Mouse (Mus musculus): ENCODE results near the gene Ina. TPM values are rescaled to one million over a fixed set of nuclear protein-coding genes. Genes with fewer than 3 reads are reported as not detected.

The Ina gene
- polyA plus RNA-seq, 1 experiment = not detected

DNA sequence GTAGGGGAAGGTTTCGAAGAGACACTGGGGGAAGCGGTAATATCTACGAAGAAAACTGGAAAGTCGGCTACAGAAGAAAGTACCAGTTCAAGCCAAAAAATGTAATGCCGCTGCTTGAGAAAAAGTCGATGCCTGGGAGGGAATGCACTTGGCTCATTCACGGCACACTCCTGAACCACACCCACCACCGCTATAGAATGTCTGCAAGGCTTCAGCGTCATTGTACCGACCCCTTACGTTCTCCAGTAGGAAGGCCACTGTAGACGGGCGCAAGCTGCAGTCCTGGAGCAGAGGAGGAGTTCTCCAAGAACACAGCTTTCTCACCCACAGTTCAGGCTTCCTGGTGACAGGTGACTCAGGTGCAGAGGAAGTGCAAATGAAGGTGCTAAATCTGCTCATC lies 9.0 kb downstream of the Ina start:
- Histone ChIP-seq H3K27ac (ENCODE audit: insufficient read depth, low read length) (no peak overlapping the region), H3K4me3 (ENCODE audit: insufficient read depth, low read length) (no peak overlapping the region), H3K4me1 (ENCODE audit: control insufficient read depth, insufficient read depth, low read length) (peaks cover 4% of the 10 kb centered on the region; the same call in 1 of the 2 replicates)
- TF ChIP-seq POLR2A (IDR thresholded peaks at IDR 0.05; ENCODE audit: low read depth, low read length) (no peak), CTCF (IDR thresholded peaks at IDR 0.05; ENCODE audit: borderline replicate concordance, insufficient read depth, low read length) (no peak)

GRCm38 (mm10) chr19:47024954-47025353 lies 10.5 kb downstream of the Ina start:
- TF ChIP-seq CTCF (IDR thresholded peaks at IDR 0.05; ENCODE audit: borderline replicate concordance, insufficient read depth, low read length) (no peak), POLR2A (IDR thresholded peaks at IDR 0.05; ENCODE audit: low read depth, low read length) (no peak)
- Histone ChIP-seq H3K4me3 (ENCODE audit: insufficient read depth, low read length) (no peak overlapping the region), H3K27ac (ENCODE audit: insufficient read depth, low read length) (no peak overlapping the region), H3K4me1 (ENCODE audit: control insufficient read depth, insufficient read depth, low read length) (peaks cover 4% of the 10 kb centered on the region; the same call in 1 of the 2 replicates)

DNA sequence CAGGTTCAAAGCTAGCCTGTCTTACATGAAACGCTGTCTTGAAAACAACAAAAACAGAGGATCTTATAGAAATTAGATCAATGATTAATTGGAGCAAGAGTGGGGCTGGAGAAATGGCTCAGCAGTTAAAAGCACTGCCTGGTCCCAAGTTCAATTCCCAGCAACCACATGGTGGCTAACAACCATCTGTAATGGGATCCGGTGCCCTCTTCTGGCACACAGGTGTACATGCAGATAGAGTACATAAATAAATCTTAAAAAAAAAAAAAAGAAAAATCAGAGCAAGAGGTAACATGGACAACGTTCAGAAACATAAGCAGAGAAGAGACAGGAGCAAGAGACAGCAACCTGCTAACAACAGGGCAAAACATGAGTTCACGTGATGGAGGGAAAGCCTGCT lies 12.0 kb downstream of the Ina start:
- no peak overlapping the region for H3K4me3 ChIP-seq (ENCODE audit: insufficient read depth, low read length)
- peaks cover 4% of the 10 kb centered on the region; the same call in 1 of the 2 replicates for H3K4me1 ChIP-seq (ENCODE audit: control insufficient read depth, insufficient read depth, low read length)
- TF ChIP-seq POLR2A (IDR thresholded peaks at IDR 0.05; ENCODE audit: low read depth, low read length) (no peak), CTCF (IDR thresholded peaks at IDR 0.05; ENCODE audit: borderline replicate concordance, insufficient read depth, low read length) (no peak)
- H3K27ac ChIP-seq (ENCODE audit: insufficient read depth, low read length) = no peak overlapping the region

GRCm38 (mm10) chr19:47029796-47030195 lies 15.3 kb downstream of the Ina start:
- Histone ChIP-seq H3K27ac (ENCODE audit: insufficient read depth, low read length) (no peak overlapping the region), H3K4me3 (ENCODE audit: insufficient read depth, low read length) (no peak overlapping the region), H3K4me1 (ENCODE audit: control insufficient read depth, insufficient read depth, low read length) (peaks cover 4% of the 10 kb centered on the region; the same call in 1 of the 2 replicates)
- no peak for TF ChIP-seq CTCF (IDR thresholded peaks at IDR 0.05; ENCODE audit: borderline replicate concordance, insufficient read depth, low read length)

- TF ChIP-seq POLR2A (IDR thresholded peaks at IDR 0.05; ENCODE audit: low read depth, low read length) (no peak), CTCF (IDR thresholded peaks at IDR 0.05; ENCODE audit: borderline replicate concordance, insufficient read depth, low read length) (no peak)
- Histone ChIP-seq H3K4me3 (ENCODE audit: insufficient read depth, low read length) (no peak overlapping the region), H3K27ac (ENCODE audit: insufficient read depth, low read length) (no peak overlapping the region), H3K4me1 (ENCODE audit: control insufficient read depth, insufficient read depth, low read length) (no peaks in the 10 kb centered on the region)
These were observed 17.3 kb downstream of the Ina start for GRCm38 (mm10) chr19:47031770-47032169.

GRCm38 (mm10) chr19:47034916-47035315 lies 20.4 kb downstream of the Ina start:
- Histone ChIP-seq H3K4me1 (ENCODE audit: control insufficient read depth, insufficient read depth, low read length) (no peaks in the 10 kb centered on the region), H3K27ac (ENCODE audit: insufficient read depth, low read length) (no peak overlapping the region), H3K4me3 (ENCODE audit: insufficient read depth, low read length) (no peak overlapping the region)
- TF ChIP-seq POLR2A (IDR thresholded peaks at IDR 0.05; ENCODE audit: low read depth, low read length) (no peak), CTCF (IDR thresholded peaks at IDR 0.05; ENCODE audit: borderline replicate concordance, insufficient read depth, low read length) (no peak)

- Histone ChIP-seq H3K4me1 (ENCODE audit: control insufficient read depth, insufficient read depth, low read length) (no peaks in the 10 kb centered on the region), H3K27ac (ENCODE audit: insufficient read depth, low read length) (no peak overlapping the region), H3K4me3 (ENCODE audit: insufficient read depth, low read length) (no peak overlapping the region)
- TF ChIP-seq CTCF (IDR thresholded peaks at IDR 0.05; ENCODE audit: borderline replicate concordance, insufficient read depth, low read length) = no peak
- no peak for TF ChIP-seq POLR2A (IDR thresholded peaks at IDR 0.05; ENCODE audit: low read depth, low read length)
These were observed 22.1 kb downstream of the Ina start for GRCm38 (mm10) chr19:47036596-47036995.

GRCm38 (mm10) chr19:47040720-47041473 lies 26.4 kb downstream of the Ina start:
- TF ChIP-seq POLR2A (IDR thresholded peaks at IDR 0.05; ENCODE audit: low read depth, low read length) = no peak
- no peak for TF ChIP-seq CTCF (IDR thresholded peaks at IDR 0.05; ENCODE audit: borderline replicate concordance, insufficient read depth, low read length)
- H3K27ac ChIP-seq (ENCODE audit: insufficient read depth, low read length) = no peak overlapping the region

DNA sequence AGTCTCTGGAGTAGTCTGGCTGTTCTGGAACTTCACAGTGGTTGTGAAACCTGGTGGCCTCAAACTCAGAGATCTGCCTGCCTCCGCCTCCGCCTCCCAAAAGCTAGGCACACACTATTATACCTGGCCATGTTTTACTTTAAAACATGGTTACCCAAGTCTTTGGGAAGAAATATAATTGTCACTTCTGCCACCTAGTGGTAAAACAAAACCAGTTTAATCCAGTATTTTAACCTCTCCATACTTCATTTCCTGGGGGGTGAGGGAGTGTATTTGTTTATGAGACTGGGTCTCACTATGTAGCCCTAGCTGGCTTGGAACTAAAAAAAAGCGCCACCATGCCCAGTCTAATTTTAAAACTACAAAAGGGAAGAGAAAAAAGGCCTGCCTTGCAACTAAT lies 29.1 kb downstream of the Ina start:
- Histone ChIP-seq H3K4me1 (ENCODE audit: control insufficient read depth, insufficient read depth, low read length) (no peaks in the 10 kb centered on the region), H3K27ac (ENCODE audit: insufficient read depth, low read length) (no peak overlapping the region), H3K4me3 (ENCODE audit: insufficient read depth, low read length) (no peak overlapping the region)
- TF ChIP-seq CTCF (IDR thresholded peaks at IDR 0.05; ENCODE audit: borderline replicate concordance, insufficient read depth, low read length) = no peak
- no peak for TF ChIP-seq POLR2A (IDR thresholded peaks at IDR 0.05; ENCODE audit: low read depth, low read length)

More at GRCm38 (mm10) chr19:47040720-47041473, 26.4 kb downstream of the Ina start:
- no peaks in the 10 kb centered on the region for H3K4me1 ChIP-seq (ENCODE audit: control insufficient read depth, insufficient read depth, low read length)
- H3K4me3 ChIP-seq (ENCODE audit: insufficient read depth, low read length) = no peak overlapping the region

- TF ChIP-seq POLR2A (IDR thresholded peaks at IDR 0.05; ENCODE audit: low read depth, low read length) (no peak), CTCF (IDR thresholded peaks at IDR 0.05; ENCODE audit: borderline replicate concordance, insufficient read depth, low read length) (no peak)
- no peak overlapping the region for H3K27ac ChIP-seq (ENCODE audit: insufficient read depth, low read length)
- no peak overlapping the region for H3K4me3 ChIP-seq (ENCODE audit: insufficient read depth, low read length)
- no peaks in the 10 kb centered on the region for H3K4me1 ChIP-seq (ENCODE audit: control insufficient read depth, insufficient read depth, low read length)
These were observed 31.8 kb downstream of the Ina start for GRCm38 (mm10) chr19:47046343-47046742.

Measured in embryonic fibroblast, embryonic 13.5 days (primary cell).